Mouse (Mus musculus) heart, postnatal 10 days (tissue): Measurements from ENCODE around the gene Xirp2. TPM values are rescaled to one million over a fixed set of nuclear protein-coding genes. Genes with fewer than 3 reads are reported as not detected.

Experiments used
- DNase-seq, 2 experiments: peaks; one replicate each; pipeline ENCODE4 v3.0.0; 2021
- intact Hi-C: fragments of 180-260 bp; cut with DNase I; formaldehyde crosslinking; loops from one replicate; pipeline ENCODE4 v1.15.1; 2025
- total RNA-seq, 2 experiments: library from RNA; stranded (reverse); gene quantifications; 2 replicates each; pipeline ENCODE4 v1.2.3; 2021

Gene Xirp2
- total RNA-seq, 2 experiments from 2014 or later, result 92.2 to 142 TPM

DNA sequence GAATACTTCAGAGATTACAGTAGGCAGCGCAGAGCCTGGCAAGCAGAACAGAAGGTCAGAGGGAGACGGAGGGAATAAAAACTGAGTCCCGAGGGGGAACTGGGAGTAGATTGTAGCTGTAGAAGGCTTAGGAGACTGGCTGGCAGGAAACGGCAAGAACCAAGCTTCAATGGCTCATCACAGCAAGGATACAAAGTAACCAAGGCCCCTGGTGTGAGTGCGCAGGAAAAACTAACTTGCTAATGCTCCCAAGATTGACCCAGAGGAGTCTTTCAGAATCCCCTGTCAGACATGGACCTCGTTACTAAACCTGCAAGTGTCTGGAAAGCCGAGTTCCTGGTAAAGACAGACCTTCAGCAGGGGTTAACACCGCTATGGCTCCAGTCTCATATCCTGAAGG lies 98.6 kb downstream of the Xirp2 start:
- DNase-seq, result no peak
- intact Hi-C loops, result no loop called here

DNA sequence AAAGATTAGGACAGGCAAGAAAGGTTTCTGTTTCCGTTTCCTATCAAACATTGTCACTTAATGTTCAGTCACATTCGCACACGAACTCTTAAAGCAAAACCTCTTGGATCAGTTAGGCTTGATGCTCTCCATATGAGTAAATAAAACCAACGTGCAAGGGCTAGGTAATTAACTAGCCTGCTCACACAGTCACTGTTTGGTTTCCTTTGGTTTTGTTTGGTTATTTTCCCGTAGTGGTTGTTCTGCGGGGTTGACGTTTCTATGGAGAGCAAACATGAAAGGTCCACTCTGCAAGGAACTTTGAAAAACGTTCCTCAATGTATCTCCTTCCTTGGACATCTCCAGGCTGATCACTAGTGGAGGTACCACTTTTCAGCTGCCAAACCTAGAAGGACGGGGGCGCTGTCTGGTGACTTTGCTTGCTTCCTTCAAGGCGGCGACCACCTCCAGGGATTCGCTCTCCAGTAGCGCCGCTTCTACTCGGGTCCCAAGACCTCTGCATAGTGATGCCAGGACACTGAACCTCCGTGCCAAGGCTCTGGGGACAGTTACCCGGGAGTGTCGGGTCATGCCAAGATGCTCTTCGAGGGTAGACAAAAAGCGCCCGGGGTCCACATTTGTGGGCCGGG lies 119.2 kb downstream of the Xirp2 start:
- intact Hi-C loops, result loop anchor here (10.0 kb wide), 1 partner anchor 790 kb away; no protein-coding TSS in a partner anchor
- peak; percentile 47 to 52 for DNase-seq

DNA sequence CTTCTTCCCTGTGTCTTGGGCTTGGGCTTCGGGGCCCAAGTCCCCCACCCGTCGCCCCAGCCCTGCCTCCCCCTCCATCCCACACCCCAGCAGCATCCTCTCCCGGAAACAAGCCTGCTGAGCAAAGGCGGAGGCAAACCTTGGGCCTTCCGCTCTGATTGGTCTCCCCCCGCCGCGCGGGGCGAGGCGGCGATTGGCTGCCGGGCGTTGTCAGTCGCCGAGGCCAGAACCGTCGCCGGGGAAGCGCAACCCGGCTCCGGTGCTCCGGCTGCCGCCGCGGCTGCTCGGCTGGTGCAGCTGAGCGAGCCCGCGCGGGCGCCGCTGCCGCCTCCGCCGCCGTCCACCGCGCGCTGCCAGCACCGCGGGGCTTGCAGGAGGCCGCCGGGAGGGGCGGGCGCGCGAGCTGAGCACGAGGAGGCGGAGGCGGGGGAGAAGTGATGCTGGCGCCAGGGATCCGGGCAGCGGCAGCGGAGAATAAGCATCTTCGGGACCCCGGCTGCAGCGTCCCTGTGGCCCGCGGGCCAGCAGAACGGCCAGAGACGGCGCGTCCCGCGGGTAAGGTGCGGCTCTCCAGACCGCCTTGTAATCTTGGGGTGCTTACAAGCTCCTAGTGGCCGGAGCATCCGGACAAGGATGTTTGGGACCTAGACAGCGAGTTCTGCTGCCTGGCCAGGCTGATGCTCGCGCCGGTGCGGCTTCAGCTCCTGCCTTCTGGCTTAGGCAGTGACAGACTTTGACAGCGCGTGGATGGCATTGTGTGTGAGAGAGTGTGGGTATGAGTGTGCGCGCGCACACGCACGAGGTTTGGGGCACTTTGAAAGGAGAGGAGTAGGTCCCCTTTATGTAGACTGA lies 119.9 kb downstream of the Xirp2 start, which contains the start of gene B3galt1:
Gene B3galt1, plus strand, starts transcription at position 392 of the 852 bp plus-strand sequence.
- peak; percentile 88 to 90 for DNase-seq
- intact Hi-C loops, result loop anchor here (10.0 kb wide), 1 partner anchor 789 kb away; no protein-coding TSS in a partner anchor

DNA sequence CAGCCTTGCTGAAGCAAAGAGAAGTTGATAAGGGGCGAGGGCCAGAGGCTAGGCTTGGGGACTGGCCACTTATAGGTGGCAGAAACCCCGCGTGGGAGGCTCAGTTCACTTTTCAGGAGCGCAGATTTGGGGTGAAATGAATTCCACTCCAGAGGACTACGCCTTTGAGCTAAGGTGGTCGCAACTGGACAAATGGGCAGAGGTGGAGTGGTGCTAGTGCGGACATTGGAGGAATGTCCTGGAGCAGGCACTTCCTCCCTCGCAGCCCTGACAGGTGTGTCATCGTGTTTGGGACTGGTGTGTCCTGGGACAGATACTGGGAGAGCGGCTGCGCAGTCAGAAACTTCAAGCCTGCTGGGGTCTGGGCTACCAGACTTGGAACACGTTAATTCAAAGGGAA lies 120.8 kb downstream of the Xirp2 start:
- DNase-seq, result no peak

DNA sequence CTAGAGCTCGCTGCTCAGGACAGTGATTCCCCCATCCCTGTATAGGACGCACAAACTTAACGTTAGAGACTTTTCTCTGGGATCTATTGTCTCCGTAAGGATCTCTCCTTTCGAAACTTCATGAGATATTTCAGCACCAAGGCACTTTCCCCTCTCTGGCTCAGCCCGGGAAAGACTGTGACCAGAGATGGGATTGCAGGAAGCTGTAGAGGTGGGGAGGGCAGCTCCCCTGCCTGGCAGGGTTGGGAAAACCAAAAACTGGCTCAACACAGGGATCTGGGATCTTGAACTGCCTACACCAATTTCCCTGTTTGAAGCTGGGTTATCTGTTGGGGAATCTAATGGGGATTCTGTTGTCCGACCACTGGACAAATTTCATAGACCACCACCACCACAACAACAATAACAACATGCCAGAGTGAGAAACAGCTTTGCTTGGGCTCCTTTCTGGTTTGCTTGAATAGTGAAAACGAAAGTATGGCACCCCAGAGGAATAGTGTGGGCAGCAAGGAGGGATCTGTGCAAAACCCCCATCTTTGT lies 121.4 kb downstream of the Xirp2 start:
- intact Hi-C loops, result loop anchor here (10.0 kb wide), 1 partner anchor 788 kb away; no protein-coding TSS in a partner anchor
- peak in 1 of 2 experiments; percentile 6 for DNase-seq

More for the DNA sequence above, 120.8 kb downstream of the Xirp2 start:
- intact Hi-C loops, result loop anchor here (10.0 kb wide), 1 partner anchor 788 kb away; no protein-coding TSS in a partner anchor

Other genes starting within 250 kb of the Xirp2 start
- gene Gm21830, start 32.3 kb upstream of the Xirp2 start, total RNA-seq, result not detected
- gene Gm26727, start 12.8 kb upstream of the Xirp2 start, total RNA-seq, result not detected
- 1 to 10 TPM; 4.4 to 5.2 TPM for gene B3galt1, start 119.9 kb downstream of the Xirp2 start, total RNA-seq